Mouse (Mus musculus) midbrain, postnatal 0 days (tissue): ENCODE measurements around the gene Aqr. TPM values are rescaled to one million over a fixed set of nuclear protein-coding genes. Genes with fewer than 3 reads are reported as not detected.

ENCODE experiments used
- ATAC-seq: fragments of 200-750 bp; cut with Nextera tagmentation; 2 replicates; pipeline ENCODE4 v1.8.0; 2017; ENCODE audit warnings: moderate number of reproducible peaks, mild to moderate bottlenecking, moderate TSS enrichment, moderate library complexity; ENCODE audit not compliant: low FRiP score
- DNase-seq: peaks from one replicate; pipeline ENCODE4 v3.0.0-alpha.2; 2015; ENCODE audit warnings: low spot score
- H3K27ac ChIP-seq: fragments of 300-500 bp; sonication (generic); 2 replicates; pipeline ENCODE4 v1.5.1; 2014; ENCODE audit warnings: low read depth, mild to moderate bottlenecking, low read length, mixed read lengths
- H3K27me3 ChIP-seq: fragments of 300-500 bp; sonication (generic); 2 replicates; pipeline ENCODE4 v1.6.1; 2014; ENCODE audit warnings: low read length, control low read depth, mixed read lengths; ENCODE audit not compliant: insufficient read depth
- H3K36me3 ChIP-seq: fragments of 300-500 bp; sonication (generic); 2 replicates; pipeline ENCODE4 v1.6.1; 2014; ENCODE audit warnings: low read length, control low read depth, mixed read lengths; ENCODE audit not compliant: insufficient read depth
- H3K4me1 ChIP-seq: fragments of 300-500 bp; sonication (generic); 2 replicates; pipeline ENCODE4 v1.6.1; 2014; ENCODE audit warnings: mild to moderate bottlenecking, control low read depth, antibody characterized with exemption, low read length, mixed read lengths; ENCODE audit not compliant: insufficient read depth
- H3K4me2 ChIP-seq: fragments of 300-500 bp; sonication (generic); 2 replicates; pipeline ENCODE4 v1.6.1; 2014; ENCODE audit warnings: low read depth, mild to moderate bottlenecking, low read length, mixed read lengths; ENCODE audit not compliant: poor library complexity, severe bottlenecking
- H3K4me3 ChIP-seq: fragments of 300-500 bp; sonication (generic); 2 replicates; pipeline ENCODE4 v1.5.1; 2014; ENCODE audit warnings: low read depth, mild to moderate bottlenecking, low read length, moderate library complexity
- H3K9ac ChIP-seq: fragments of 300-500 bp; sonication (generic); replicated peaks from 2 replicates; pipeline ENCODE4 v1.6.1; 2014; ENCODE audit warnings: mild to moderate bottlenecking, low read length, moderate library complexity, mixed read lengths; ENCODE audit not compliant: poor library complexity, severe bottlenecking
- H3K9me3 ChIP-seq: fragments of 300-500 bp; sonication (generic); 2 replicates; pipeline ENCODE4 v1.6.1; 2016; ENCODE audit warnings: low read length, control low read depth
- CTCF ChIP-seq: IDR thresholded peaks from 2 replicates; pipeline ENCODE4 v1.5.1; 2016; ENCODE audit warnings: antibody characterized with exemption, mild to moderate bottlenecking
- WGBS: fragments of 180-500 bp; shearing (Covaris S2); extraction: QIAGEN DNeasy Blood & Tissue Kit; methylation state at CpG from one replicate; pipeline ENCODE4 v1.1.7; 2014; 5-methylcytosine and 5-hydroxymethylcytosine counted together
- microRNA-seq: library from miRNA; unstranded; fragments of <30 nt; microRNA quantifications from one replicate; pipeline ENCODE4, GENCODE M21; 2016; ENCODE audit warnings: borderline number of aligned reads
- polyA plus RNA-seq: library from polyadenylated mRNA; unstranded; fragments of >200 nt; fragmentation: Nextera tagmentation; extraction: Ambion mirVana; gene quantifications from 2 replicates; pipeline ENCODE4 v1.2.1, GENCODE M21; 2015
- total RNA-seq: library from RNA; depleted of rRNA; stranded (reverse); fragments of >200 nt; gene quantifications from 2 replicates; pipeline ENCODE4 v1.2.3, GENCODE M21; 2014; rRNA removed

Aqr gene
- total and polyA plus RNA-seq, 2 experiments from 2014 or later, result 27.3 to 28.2 TPM

GRCm38 (mm10) chr2:114058226-114058796 is 128.5 kb downstream of the Aqr start:
- no peak for DNase-seq
- Histone ChIP-seq H3K4me3 (no peak overlapping the region), H3K27me3 (no peaks in the 10 kb centered on the region), H3K9ac (no peak overlapping the region), H3K27ac (no peak overlapping the region), H3K9me3 (no peaks in the 10 kb centered on the region), H3K4me2 (no peak overlapping the region), H3K36me3 (no peaks in the 10 kb centered on the region), H3K4me1 (peaks cover 4% of the 10 kb centered on the region)
- no peak for ATAC-seq
- TF ChIP-seq CTCF, result no peak
- 90% methylated on average over 10 of the region's 10 CpGs for WGBS

- H3K4me2 ChIP-seq, result no peak overlapping the region
Measured at GRCm38 (mm10) chr2:114057303-114057853, 129.4 kb downstream of the Aqr start.

GRCm38 (mm10) chr2:114054129-114054528 is 132.7 kb downstream of the Aqr start:
- no peak for TF ChIP-seq CTCF

More at GRCm38 (mm10) chr2:114057303-114057853, 129.4 kb downstream of the Aqr start:
- DNase-seq (peak; percentile 25), ATAC-seq (peak; percentile 38)
- no peaks in the 10 kb centered on the region for H3K27me3 ChIP-seq
- H3K36me3 ChIP-seq, result no peaks in the 10 kb centered on the region
- H3K4me1 ChIP-seq, result peaks cover 4% of the 10 kb centered on the region
- H3K9ac ChIP-seq, result no peak overlapping the region
- no peak for TF ChIP-seq CTCF
- H3K4me3 ChIP-seq, result no peak overlapping the region
- no peaks in the 10 kb centered on the region for H3K9me3 ChIP-seq
- WGBS, result 8% methylated on average over 10 of the region's 10 CpGs
- no peak overlapping the region for H3K27ac ChIP-seq

GRCm38 (mm10) chr2:114052696-114053598 is 133.9 kb downstream of the Aqr start, which contains the start of gene Actc1:
TSS of gene Actc1 (minus strand) at chr2:114053548.
- DNase-seq, result peak; percentile 47
- Histone ChIP-seq H3K9me3 (no peaks in the 10 kb centered on the region), H3K4me2 (no peak within 1 kb of the TSS), H3K4me1 (no peaks in the 10 kb centered on the region; the same call in 1 of the 2 replicates), H3K36me3 (no peaks in the 10 kb centered on the region), H3K9ac (no peak within 1 kb of the TSS), H3K27ac (no peak within 1 kb of the TSS), H3K27me3 (no peaks in the 10 kb centered on the region), H3K4me3 (no peak within 1 kb of the TSS)
- TF ChIP-seq CTCF, result no peak
- 54% methylated on average over 13 of the region's 14 CpGs for WGBS
- peak; percentile 58; the same call in 1 of the 2 replicates for ATAC-seq

More at GRCm38 (mm10) chr2:114054129-114054528, 132.7 kb downstream of the Aqr start:
- no peak overlapping the region for H3K4me3 ChIP-seq
- 79% methylated on average over 4 of the region's 4 CpGs for WGBS
- H3K4me1 ChIP-seq, result no peaks in the 10 kb centered on the region; the same call in 1 of the 2 replicates
- H3K36me3 ChIP-seq, result no peaks in the 10 kb centered on the region
- DNase-seq (no peak), ATAC-seq (no peak)
- no peak overlapping the region for H3K4me2 ChIP-seq
- no peak overlapping the region for H3K9ac ChIP-seq
- H3K27me3 ChIP-seq, result no peaks in the 10 kb centered on the region
- no peaks in the 10 kb centered on the region for H3K9me3 ChIP-seq
- no peak overlapping the region for H3K27ac ChIP-seq

GRCm38 (mm10) chr2:114051871-114052241 is 135.0 kb downstream of the Aqr start:
- H3K27ac ChIP-seq, result no peak overlapping the region
- no peak overlapping the region for H3K4me3 ChIP-seq
- no peaks in the 10 kb centered on the region for H3K9me3 ChIP-seq
- no peaks in the 10 kb centered on the region for H3K4me1 ChIP-seq
- H3K36me3 ChIP-seq, result no peaks in the 10 kb centered on the region
- H3K4me2 ChIP-seq, result no peak overlapping the region
- H3K9ac ChIP-seq, result no peak overlapping the region
- ATAC-seq, result no peak
- 96% methylated on average over 14 of the region's 14 CpGs for WGBS
- H3K27me3 ChIP-seq, result no peaks in the 10 kb centered on the region
- no peak for DNase-seq
- TF ChIP-seq CTCF, result no peak

Small RNA genes within 50 kb of the gene (microRNA-seq; reads per million reads assigned to microRNA genes)
- gene Mir7002, result not detected

Other genes starting within 250 kb of the Aqr start
- 73.3 TPM in 2 replicates for gene Gjd2, start 173.4 kb downstream of the Aqr start, total RNA-seq
- gene Gjd2, start 173.4 kb downstream of the Aqr start, polyA plus RNA-seq, result 11.1 and 13.2 TPM in 2 replicates
- gene Actc1, start 133.5 kb downstream of the Aqr start, total RNA-seq, result 2.6 TPM in 1 of 2 replicates, not detected in the other
- 0.17 and 0.18 TPM in 2 replicates for gene Actc1, start 133.5 kb downstream of the Aqr start, polyA plus RNA-seq
- gene Zfp770, start 14.4 kb upstream of the Aqr start, total RNA-seq, result 19.5 and 25.9 TPM in 2 replicates
- 7.2 and 8.3 TPM in 2 replicates for gene Zfp770, start 14.4 kb upstream of the Aqr start, polyA plus RNA-seq